Mouse (Mus musculus) midbrain, embryonic 12.5 days (tissue): ENCODE data around the gene Olfr1440. TPM values are rescaled to one million over a fixed set of nuclear protein-coding genes. Genes with fewer than 3 reads are reported as not detected.

Experiments used
- ATAC-seq: fragments of 200-750 bp; cut with Nextera tagmentation; 2 replicates; pipeline ENCODE4 v1.8.0; 2017; ENCODE audit warnings: low read depth, moderate TSS enrichment, moderate library complexity; ENCODE audit not compliant: low FRiP score
- H3K27ac ChIP-seq: fragments of 300-500 bp; sonication (generic); replicated peaks from 2 replicates; pipeline ENCODE4 v1.5.1; 2016; ENCODE audit warnings: mild to moderate bottlenecking
- H3K27me3 ChIP-seq: fragments of 300-500 bp; sonication (generic); 2 replicates; pipeline ENCODE4 v1.6.1; 2016; ENCODE audit warnings: mild to moderate bottlenecking
- H3K36me3 ChIP-seq: fragments of 300-500 bp; sonication (generic); 2 replicates; pipeline ENCODE4 v1.6.1; 2016
- H3K4me1 ChIP-seq: fragments of 300-500 bp; sonication (generic); 2 replicates; pipeline ENCODE4 v1.6.1; 2016
- H3K4me2 ChIP-seq: fragments of 300-500 bp; sonication (generic); replicated peaks from 2 replicates; pipeline ENCODE4 v1.6.1; 2016; ENCODE audit warnings: mild to moderate bottlenecking, moderate library complexity
- H3K4me3 ChIP-seq: fragments of 300-500 bp; sonication (generic); 2 replicates; pipeline ENCODE4 v1.5.1; 2016; ENCODE audit warnings: mild to moderate bottlenecking
- H3K9ac ChIP-seq: fragments of 300-500 bp; sonication (generic); replicated peaks from 2 replicates; pipeline ENCODE4 v1.6.1; 2016; ENCODE audit warnings: mild to moderate bottlenecking, moderate library complexity
- H3K9me3 ChIP-seq: fragments of 300-500 bp; sonication (generic); 2 replicates; pipeline ENCODE4 v1.6.1; 2016; ENCODE audit warnings: mild to moderate bottlenecking
- WGBS: fragments of 180-500 bp; shearing (Covaris S2); methylation state at CpG from one replicate; pipeline ENCODE4 v1.1.7; 2016; 5-methylcytosine and 5-hydroxymethylcytosine counted together
- polyA plus RNA-seq: library from polyadenylated mRNA; unstranded; fragments of >200 nt; fragmentation: Nextera tagmentation; extraction: Ambion mirVana; gene quantifications from 2 replicates; pipeline ENCODE4 v1.2.1, GENCODE M21; 2016

The Olfr1440 gene
- polyA plus RNA-seq, 1 experiment from 2014 or later: not detected

DNA sequence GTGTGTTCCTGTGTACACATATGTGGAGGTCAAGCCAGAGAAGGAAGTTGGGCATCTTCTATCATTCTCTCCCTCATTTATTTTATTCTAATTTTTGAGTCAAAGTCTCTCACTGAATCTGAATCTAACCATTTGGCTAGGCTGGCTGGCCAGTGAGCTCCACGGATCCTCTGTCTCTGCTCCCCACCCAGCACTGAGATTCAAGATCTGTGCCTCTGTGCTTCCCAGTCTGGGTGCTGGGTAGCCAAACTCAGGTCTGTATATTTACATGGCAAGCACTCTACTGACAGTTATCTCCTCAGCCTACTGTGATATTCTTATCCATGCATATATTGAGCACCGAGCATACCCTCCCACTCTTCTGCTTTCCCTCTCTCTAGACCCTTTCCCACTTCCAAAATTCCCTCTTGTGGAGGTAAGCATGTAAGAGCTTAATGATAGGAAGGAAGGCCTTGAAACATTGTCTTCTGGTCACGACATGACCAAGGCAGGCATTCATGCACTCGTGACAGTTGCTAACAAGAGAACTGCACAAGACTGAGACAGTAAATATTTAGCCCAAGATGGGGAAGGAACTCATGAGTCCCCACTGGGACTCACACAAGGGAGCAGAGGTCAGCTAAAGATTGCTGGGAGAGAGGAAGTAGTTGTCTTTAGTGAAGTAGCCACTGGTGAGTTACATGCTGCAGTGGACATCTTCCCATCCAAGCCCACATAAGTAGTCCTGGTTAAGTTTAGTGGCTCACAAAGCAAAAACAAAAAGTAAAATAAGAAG lies 48.9 kb downstream of the Olfr1440 start:
- Histone ChIP-seq H3K4me3 (no peak overlapping the region), H3K27ac (no peak overlapping the region)

GRCm38 (mm10) chr19:12439581-12439980 lies 52.5 kb downstream of the Olfr1440 start:
- Histone ChIP-seq H3K27me3 (no peaks in the 10 kb centered on the region), H3K4me1 (no peaks in the 10 kb centered on the region), H3K9ac (no peak overlapping the region), H3K9me3 (no peaks in the 10 kb centered on the region), H3K4me3 (no peak overlapping the region), H3K4me2 (no peak overlapping the region), H3K27ac (no peak overlapping the region), H3K36me3 (no peaks in the 10 kb centered on the region)
- 61% methylated on average over 1 of the region's 1 CpGs for WGBS
- ATAC-seq: no peak

More for the DNA sequence above, 48.9 kb downstream of the Olfr1440 start:
- no peaks in the 10 kb centered on the region for H3K36me3 ChIP-seq
- no peak overlapping the region for H3K9ac ChIP-seq
- H3K9me3 ChIP-seq: no peaks in the 10 kb centered on the region
- WGBS: 85% methylated on average over 4 of the region's 4 CpGs
- ATAC-seq: no peak
- no peaks in the 10 kb centered on the region for H3K27me3 ChIP-seq
- no peaks in the 10 kb centered on the region for H3K4me1 ChIP-seq
- H3K4me2 ChIP-seq: no peak overlapping the region

DNA sequence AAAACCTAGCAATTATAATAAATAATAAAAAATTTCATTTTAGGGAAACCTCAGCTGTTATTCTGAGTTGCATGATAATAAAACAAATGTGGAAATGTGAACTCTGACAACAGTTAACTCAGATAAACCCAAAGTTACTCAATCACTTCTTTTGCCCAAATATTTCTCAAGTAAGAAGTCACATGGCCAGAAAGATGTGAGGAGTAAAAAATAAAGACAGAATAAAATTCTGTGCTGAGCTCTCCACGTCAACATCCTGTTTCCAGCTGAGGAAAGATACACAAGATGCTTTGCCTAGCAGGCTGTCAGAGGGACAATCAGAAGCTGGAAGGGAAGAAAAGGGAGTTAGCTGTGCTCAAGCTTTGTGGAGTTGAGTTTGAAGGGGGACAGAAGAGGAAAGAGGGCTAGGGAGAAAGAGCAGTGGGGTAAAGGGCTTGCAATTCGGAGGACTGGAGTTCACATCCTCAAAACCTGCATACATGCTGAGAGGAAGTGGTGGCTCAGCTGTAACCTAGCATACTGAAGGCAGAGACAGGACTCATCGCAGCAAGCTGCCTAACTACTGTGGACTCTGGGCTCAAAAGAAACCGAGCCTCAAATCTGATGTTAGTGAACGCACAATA lies 53.1 kb downstream of the Olfr1440 start:
- Histone ChIP-seq H3K36me3 (no peaks in the 10 kb centered on the region), H3K4me1 (no peaks in the 10 kb centered on the region), H3K4me3 (no peak overlapping the region), H3K9ac (no peak overlapping the region), H3K4me2 (no peak overlapping the region), H3K27me3 (no peaks in the 10 kb centered on the region), H3K9me3 (no peaks in the 10 kb centered on the region), H3K27ac (no peak overlapping the region)
- 66% methylated on average over 5 of the region's 5 CpGs for WGBS
- ATAC-seq: no peak

DNA sequence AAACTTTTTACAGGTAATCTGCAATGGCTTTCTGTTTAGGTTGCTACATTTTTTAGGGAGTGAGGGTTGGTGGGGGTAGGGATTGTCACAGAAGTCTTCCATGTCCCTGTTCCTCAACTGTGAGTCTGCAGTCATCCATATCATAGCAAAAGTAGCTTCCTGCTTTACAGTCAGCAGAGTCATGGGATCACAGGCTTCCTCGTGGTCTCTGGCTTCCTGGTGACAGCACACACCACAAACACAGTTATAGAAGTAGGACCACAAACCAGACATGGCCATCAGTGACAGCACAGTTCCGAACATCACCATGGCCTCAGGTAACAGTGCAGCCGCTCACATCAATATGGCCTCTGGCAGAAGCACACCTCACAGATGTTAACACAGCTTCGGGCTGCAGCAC lies 55.5 kb downstream of the Olfr1440 start:
- Histone ChIP-seq H3K9me3 (no peaks in the 10 kb centered on the region), H3K27me3 (no peaks in the 10 kb centered on the region), H3K4me1 (no peaks in the 10 kb centered on the region), H3K9ac (no peak overlapping the region), H3K27ac (no peak overlapping the region), H3K4me2 (no peak overlapping the region), H3K4me3 (no peak overlapping the region), H3K36me3 (no peaks in the 10 kb centered on the region)
- 81% methylated on average over 4 of the region's 4 CpGs for WGBS
- no peak for ATAC-seq

DNA sequence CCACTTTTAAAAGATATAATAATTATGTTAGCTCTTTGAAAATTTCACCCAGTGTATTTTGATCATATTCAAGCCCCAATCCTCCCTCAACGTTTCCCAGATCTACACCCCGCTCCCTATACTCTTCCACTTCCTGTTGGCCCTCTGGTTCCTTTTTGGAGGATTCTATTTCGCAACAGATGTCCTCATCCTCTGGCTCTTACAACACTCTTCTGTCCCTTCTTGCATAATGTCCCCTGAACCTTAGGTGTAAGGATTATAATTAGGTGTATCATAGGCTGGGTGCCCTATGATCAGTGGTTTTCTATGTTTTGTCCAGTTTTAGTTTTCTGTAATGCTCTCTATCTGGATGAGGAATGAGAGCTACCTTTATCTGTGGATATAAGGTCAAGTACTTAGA lies 57.9 kb downstream of the Olfr1440 start:
- H3K36me3 ChIP-seq: no peaks in the 10 kb centered on the region
- H3K27ac ChIP-seq: no peak overlapping the region
- H3K4me1 ChIP-seq: no peaks in the 10 kb centered on the region
- H3K4me2 ChIP-seq: no peak overlapping the region
- no peak for ATAC-seq
- H3K9ac ChIP-seq: no peak overlapping the region
- no peak overlapping the region for H3K4me3 ChIP-seq
- no peaks in the 10 kb centered on the region for H3K9me3 ChIP-seq
- 87% methylated on average over 3 of the region's 3 CpGs for WGBS
- H3K27me3 ChIP-seq: no peaks in the 10 kb centered on the region

Other genes starting within 250 kb of the Olfr1440 start
- not detected in 2 replicates for gene Olfr1555-ps1, start 217.2 kb upstream of the Olfr1440 start, polyA plus RNA-seq
- not detected in 2 replicates for gene Olfr1431, start 186.6 kb upstream of the Olfr1440 start, polyA plus RNA-seq
- gene Olfr1432, start 154.7 kb upstream of the Olfr1440 start, polyA plus RNA-seq: not detected in 2 replicates
- not detected in 2 replicates for gene Olfr262, start 145.6 kb upstream of the Olfr1440 start, polyA plus RNA-seq
- gene Olfr235, start 126.2 kb upstream of the Olfr1440 start, polyA plus RNA-seq: not detected in 2 replicates
- gene Olfr1434, start 107.4 kb upstream of the Olfr1440 start, polyA plus RNA-seq: not detected in 2 replicates
- not detected in 2 replicates for gene Olfr1436, start 88.1 kb upstream of the Olfr1440 start, polyA plus RNA-seq
- not detected in 2 replicates for gene Olfr1437, start 62.2 kb upstream of the Olfr1440 start, polyA plus RNA-seq
- not detected in 2 replicates for gene Olfr1438-ps1, start 51.4 kb upstream of the Olfr1440 start, polyA plus RNA-seq
- not detected in 2 replicates for gene Olfr1441, start 30.2 kb downstream of the Olfr1440 start, polyA plus RNA-seq
- not detected in 2 replicates for gene Pfpl, start 40.6 kb downstream of the Olfr1440 start, polyA plus RNA-seq
- 0.43 and 0.48 TPM in 2 replicates for gene Mpeg1, start 73.5 kb downstream of the Olfr1440 start, polyA plus RNA-seq
- gene Dtx4, start 114.2 kb downstream of the Olfr1440 start, polyA plus RNA-seq: 63.5 and 67.3 TPM in 2 replicates
- gene Fam111a, start 158.5 kb downstream of the Olfr1440 start, polyA plus RNA-seq: 15.4 and 16.7 TPM in 2 replicates
- gene Gm4952, start 212.7 kb downstream of the Olfr1440 start, polyA plus RNA-seq: not detected in 2 replicates
- not detected in 2 replicates for gene Glyat, start 246.0 kb downstream of the Olfr1440 start, polyA plus RNA-seq